Mouse (Mus musculus) left cerebral cortex, postnatal 14 days (tissue): ENCODE results near the gene Tubg2. TPM values are rescaled to one million over a fixed set of nuclear protein-coding genes. Genes with fewer than 3 reads are reported as not detected.
A peak's percentile ranks its signal among the peaks of the same experiment; 100 is the strongest.

Experiments used
- DNase-seq, 2 experiments: peaks; one replicate each; pipeline ENCODE4 v3.0.0; 2021 to 2022; ENCODE audit warnings: low spot score in 2 of 2, mixed read lengths in 1 of 2
- intact Hi-C: fragments of 180-260 bp; cut with DNase I; formaldehyde crosslinking; loops from one replicate; pipeline ENCODE4 v1.15.1; 2025
- total RNA-seq, 2 experiments: library from RNA; stranded (reverse); gene quantifications; 2 replicates each; pipeline ENCODE4 v1.2.3; 2021

The Tubg2 gene
- total RNA-seq, 2 experiments from 2014 or later = 49.0 to 49.5 TPM

GRCm38 (mm10) chr11:101187541-101187940 is 31.8 kb downstream of the Tubg2 start:
- intact Hi-C loops = no loop called here
- DNase-seq = no peak

GRCm38 (mm10) chr11:101188166-101188805 is 32.6 kb downstream of the Tubg2 start:
- intact Hi-C loops = no loop called here
- DNase-seq = no peak

GRCm38 (mm10) chr11:101189495-101190180 is 33.9 kb downstream of the Tubg2 start:
- intact Hi-C loops = no loop called here
- DNase-seq = peak in 1 of 2 experiments; percentile 50

- no peak for DNase-seq
- intact Hi-C loops = no loop called here
Measured at GRCm38 (mm10) chr11:101190181-101190912, 34.6 kb downstream of the Tubg2 start.

GRCm38 (mm10) chr11:101190913-101191907 is 35.5 kb downstream of the Tubg2 start:
- intact Hi-C loops = no loop called here
- no peak for DNase-seq

GRCm38 (mm10) chr11:101191919-101192470 is 36.3 kb downstream of the Tubg2 start:
- intact Hi-C loops = no loop called here
- no peak for DNase-seq

- no peak for DNase-seq
- intact Hi-C loops = no loop called here
Measured at GRCm38 (mm10) chr11:101192646-101193045, 36.9 kb downstream of the Tubg2 start.

- intact Hi-C loops = no loop called here
- no peak for DNase-seq
Measured at GRCm38 (mm10) chr11:101193076-101193475, 37.4 kb downstream of the Tubg2 start.

GRCm38 (mm10) chr11:101194137-101194536 is 38.4 kb downstream of the Tubg2 start:
- intact Hi-C loops = no loop called here
- no peak for DNase-seq

GRCm38 (mm10) chr11:101194643-101195042 is 38.9 kb downstream of the Tubg2 start:
- no peak for DNase-seq
- intact Hi-C loops = no loop called here

- intact Hi-C loops = no loop called here
- DNase-seq = no peak
Measured at GRCm38 (mm10) chr11:101195101-101195500, 39.4 kb downstream of the Tubg2 start.

- intact Hi-C loops = no loop called here
- no peak for DNase-seq
Measured at GRCm38 (mm10) chr11:101195571-101195970, 39.9 kb downstream of the Tubg2 start.

GRCm38 (mm10) chr11:101196175-101196574 is 40.5 kb downstream of the Tubg2 start:
- no peak for DNase-seq
- intact Hi-C loops = no loop called here

GRCm38 (mm10) chr11:101199555-101199954 is 43.8 kb downstream of the Tubg2 start:
- no peak for DNase-seq
- intact Hi-C loops = no loop called here

- peak; percentile 67 to 78 for DNase-seq
- intact Hi-C loops = no loop called here
Measured at GRCm38 (mm10) chr11:101200986-101201385, 45.3 kb downstream of the Tubg2 start.
